Mouse (Mus musculus) heart, adult 18-20 months (tissue): Measurements from ENCODE around the gene Tcta. TPM values are rescaled to one million over a fixed set of nuclear protein-coding genes. Genes with fewer than 3 reads are reported as not detected.
"Not testable (repeated sequence)": the region's sequence is repeated elsewhere in the genome, so short reads cannot be mapped to it uniquely, and the experiment has no call there.

Experiments
- DNase-seq, 2 experiments: peaks; one replicate each; pipeline ENCODE4 v3.0.0; 2021 to 2022; ENCODE audit warnings: mixed read lengths in 1 of 2
- total RNA-seq, 2 experiments: library from RNA; stranded (reverse); gene quantifications; 2 replicates each; pipeline ENCODE4 v1.2.3; 2021

Gene Tcta
- total RNA-seq, 2 experiments from 2014 or later, result 67.6 to 76.8 TPM

GRCm38 (mm10) chr9:108317572-108317971, 11.6 kb upstream of the Tcta start:
- no peak for DNase-seq

- no peak for DNase-seq
Observed at GRCm38 (mm10) chr9:108308141-108308540, 2.2 kb upstream of the Tcta start.

GRCm38 (mm10) chr9:108307021-108307807, 1.3 kb upstream of the Tcta start:
- DNase-seq, result no peak

- peak; percentile 82 to 91 for DNase-seq
Observed at GRCm38 (mm10) chr9:108306571-108306980, 616 bp upstream of the Tcta start.

GRCm38 (mm10) chr9:108305170-108305569, 790 bp downstream of the Tcta start:
- DNase-seq, result peak; percentile 17 to 51

- peak in 1 of 2 experiments; percentile 55 for DNase-seq
Observed at GRCm38 (mm10) chr9:108304716-108305115, 1.2 kb downstream of the Tcta start.

- no peak for DNase-seq
Observed at GRCm38 (mm10) chr9:108301853-108302252, 4.1 kb downstream of the Tcta start.

- no peak for DNase-seq
Observed at GRCm38 (mm10) chr9:108296453-108297355, 9.3 kb downstream of the Tcta start, which contains the start of gene Amt. TSS of gene Amt (plus strand) at chr9:108296853.

GRCm38 (mm10) chr9:108290773-108291172, 15.2 kb downstream of the Tcta start:
- DNase-seq, result no peak

GRCm38 (mm10) chr9:108290016-108290750, 15.8 kb downstream of the Tcta start, which contains the start of gene Nicn1:
TSS of gene Nicn1 (plus strand) at chr9:108290429.
- DNase-seq, result peak; percentile 95 to 97

GRCm38 (mm10) chr9:108289347-108289746, 16.6 kb downstream of the Tcta start:
- DNase-seq, result no peak

- not testable (repeated sequence) for DNase-seq
Observed at GRCm38 (mm10) chr9:108287526-108288238, 18.3 kb downstream of the Tcta start.

GRCm38 (mm10) chr9:108284410-108284809, 21.6 kb downstream of the Tcta start:
- DNase-seq, result peak; percentile 77 to 93

GRCm38 (mm10) chr9:108280071-108280828, 25.7 kb downstream of the Tcta start:
- peak; percentile 93 to 96 for DNase-seq

- DNase-seq, result peak; percentile 49 to 68
Observed at GRCm38 (mm10) chr9:108278697-108279450, 27.1 kb downstream of the Tcta start.

- no peak for DNase-seq
Observed at GRCm38 (mm10) chr9:108275331-108275659, 30.7 kb downstream of the Tcta start.

- no peak for DNase-seq
Observed at GRCm38 (mm10) chr9:108274476-108275330, 31.3 kb downstream of the Tcta start.

GRCm38 (mm10) chr9:108273485-108273884, 32.5 kb downstream of the Tcta start:
- no peak for DNase-seq

- no peak for DNase-seq
Observed at GRCm38 (mm10) chr9:108272691-108273090, 33.3 kb downstream of the Tcta start.
